Mouse (Mus musculus): ENCODE results near the gene Synpo2l. TPM values are rescaled to one million over a fixed set of nuclear protein-coding genes. Genes with fewer than 3 reads are reported as not detected.
"Not testable (repeated sequence)": the region's sequence is repeated elsewhere in the genome, so short reads cannot be mapped to it uniquely, and the experiment has no call there.

Synpo2l gene
- polyA plus RNA-seq (2016; fragmentation: Nextera tagmentation; extraction: Ambion mirVana) = 181 and 191 TPM in 2 replicates

- H3K9me3 ChIP-seq (replicated peaks) = no peaks in the 10 kb centered on the region; the same call in 1 of the 2 replicates
- peak within 1 kb of the TSS; percentile 40 for H3K4me3 ChIP-seq
- ATAC-seq (ENCODE audit: insufficient number of reproducible peaks, low FRiP score) = peak; percentile 53
- H3K27ac ChIP-seq (ENCODE audit: poor library complexity, severe bottlenecking) = peak within 1 kb of the TSS; percentile 94
- H3K4me1 ChIP-seq (replicated peaks) = peaks cover 30% of the 10 kb centered on the region
- H3K9ac ChIP-seq = peak within 1 kb of the TSS; percentile 74
- peak within 1 kb of the TSS; percentile 63 for H3K4me2 ChIP-seq
- H3K27me3 ChIP-seq (replicated peaks) = no peaks in the 10 kb centered on the region
- WGBS = 55% methylated on average over 8 of the region's 8 CpGs
- H3K36me3 ChIP-seq = 0 out of 2 replicates have a peak, but pooled peaks cover 5% of the 10 kb centered on the region
Observed at GRCm38 (mm10) chr14:20668154-20668810, at the start of gene Synpo2l. Synpo2l (minus strand) TSS chr14:20668354.

GRCm38 (mm10) chr14:20713832-20714231 lies 45.7 kb upstream of the Synpo2l start:
- Histone ChIP-seq H3K9ac (peak overlapping the region; percentile 61), H3K4me3 (no peak overlapping the region), H3K27me3 (replicated peaks) (no peaks in the 10 kb centered on the region), H3K4me2 (peak overlapping the region; percentile 41), H3K9me3 (replicated peaks) (no peaks in the 10 kb centered on the region), H3K4me1 (replicated peaks) (peaks cover 40% of the 10 kb centered on the region), H3K27ac (ENCODE audit: poor library complexity, severe bottlenecking) (peak overlapping the region; percentile 89), H3K36me3 (peaks cover 90% of the 10 kb centered on the region)
- 31% methylated on average over 11 of the region's 11 CpGs for WGBS
- peak; percentile 65 for ATAC-seq (ENCODE audit: insufficient number of reproducible peaks, low FRiP score)

GRCm38 (mm10) chr14:20708239-20708638 lies 40.1 kb upstream of the Synpo2l start:
- no peak for ATAC-seq (ENCODE audit: insufficient number of reproducible peaks, low FRiP score)
- Histone ChIP-seq H3K4me2 (peak overlapping the region; percentile 84), H3K4me3 (peak overlapping the region; percentile 97), H3K27me3 (replicated peaks) (no peaks in the 10 kb centered on the region), H3K9me3 (replicated peaks) (no peaks in the 10 kb centered on the region), H3K4me1 (replicated peaks) (peaks cover 35% of the 10 kb centered on the region), H3K36me3 (peaks cover 48% of the 10 kb centered on the region), H3K9ac (peak overlapping the region; percentile 99), H3K27ac (ENCODE audit: poor library complexity, severe bottlenecking) (0 out of 2 replicates have a peak overlapping the region, but pooled peaks have one; percentile 90)
- WGBS = 10% methylated on average over 10 of the region's 10 CpGs

- H3K9me3 ChIP-seq (replicated peaks) = no peaks in the 10 kb centered on the region
- WGBS = under 1% methylated on average over 75 of the region's 80 CpGs
- peak; percentile 93 for ATAC-seq (ENCODE audit: insufficient number of reproducible peaks, low FRiP score)
Observed at GRCm38 (mm10) chr14:20707201-20708190, 39.3 kb upstream of the Synpo2l start, which contains the start of gene Zswim8. Zswim8 (plus strand) TSS chr14:20707552.

GRCm38 (mm10) chr14:20703461-20703860 lies 35.3 kb upstream of the Synpo2l start:
- peak overlapping the region; percentile 95 for H3K9ac ChIP-seq
- peaks cover 22% of the 10 kb centered on the region for H3K36me3 ChIP-seq
- not testable (repeated sequence) for ATAC-seq (ENCODE audit: insufficient number of reproducible peaks, low FRiP score); H3K27me3 ChIP-seq (replicated peaks); H3K9me3 ChIP-seq (replicated peaks)
- WGBS = 6% methylated on average over 8 of the region's 8 CpGs
- peak overlapping the region; percentile 80 for H3K4me2 ChIP-seq
- H3K27ac ChIP-seq (ENCODE audit: poor library complexity, severe bottlenecking) = peak overlapping the region; percentile 96
- H3K4me3 ChIP-seq = peak overlapping the region; percentile 98
- H3K4me1 ChIP-seq (replicated peaks) = peaks cover 32% of the 10 kb centered on the region

More at GRCm38 (mm10) chr14:20707201-20708190, 39.3 kb upstream of the Synpo2l start, which contains the start of gene Zswim8:
- Histone ChIP-seq H3K36me3 (peaks cover 41% of the 10 kb centered on the region), H3K27me3 (replicated peaks) (no peaks in the 10 kb centered on the region), H3K9ac (peak within 1 kb of the TSS; percentile 99), H3K4me3 (peak within 1 kb of the TSS; percentile 97), H3K4me2 (peak within 1 kb of the TSS; percentile 84), H3K27ac (ENCODE audit: poor library complexity, severe bottlenecking) (peak within 1 kb of the TSS; percentile 90), H3K4me1 (replicated peaks) (peaks cover 29% of the 10 kb centered on the region)

- H3K4me3 ChIP-seq = peak within 1 kb of the TSS; percentile 98
- H3K36me3 ChIP-seq = peaks cover 28% of the 10 kb centered on the region
- under 1% methylated on average over 61 of the region's 61 CpGs for whole genome bisulfite sequencing
- peak within 1 kb of the TSS; percentile 80 for H3K4me2 ChIP-seq
- H3K4me1 ChIP-seq (replicated peaks) = peaks cover 35% of the 10 kb centered on the region
- H3K27me3 ChIP-seq (replicated peaks) = no peaks in the 10 kb centered on the region
- H3K9me3 ChIP-seq (replicated peaks) = no peaks in the 10 kb centered on the region
- peak within 1 kb of the TSS; percentile 96 for H3K27ac ChIP-seq (ENCODE audit: poor library complexity, severe bottlenecking)
- peak within 1 kb of the TSS; percentile 95 for H3K9ac ChIP-seq
- ATAC-seq (ENCODE audit: insufficient number of reproducible peaks, low FRiP score) = peak; percentile 83
Observed at GRCm38 (mm10) chr14:20702741-20703381, 34.7 kb upstream of the Synpo2l start, which contains the start of gene Chchd1. Chchd1 (plus strand) TSS chr14:20703006.

GRCm38 (mm10) chr14:20702096-20702740 lies 34.1 kb upstream of the Synpo2l start:
- Histone ChIP-seq H3K27ac (ENCODE audit: poor library complexity, severe bottlenecking) (peak overlapping the region; percentile 96), H3K9ac (peak overlapping the region; percentile 95), H3K9me3 (replicated peaks) (no peaks in the 10 kb centered on the region), H3K27me3 (replicated peaks) (no peaks in the 10 kb centered on the region), H3K36me3 (peaks cover 31% of the 10 kb centered on the region), H3K4me1 (replicated peaks) (peaks cover 42% of the 10 kb centered on the region), H3K4me3 (peak overlapping the region; percentile 98), H3K4me2 (peak overlapping the region; percentile 80)
- 0 out of 2 replicates have a peak, but pooled peaks have one; percentile 9 for ATAC-seq (ENCODE audit: insufficient number of reproducible peaks, low FRiP score)
- WGBS = 8% methylated on average over 15 of the region's 15 CpGs

- Histone ChIP-seq H3K9ac (peak overlapping the region; percentile 66; the same call in 1 of the 2 replicates), H3K9me3 (replicated peaks) (no peaks in the 10 kb centered on the region), H3K36me3 (peaks cover 31% of the 10 kb centered on the region), H3K27ac (ENCODE audit: poor library complexity, severe bottlenecking) (peak overlapping the region; percentile 44), H3K4me1 (replicated peaks) (peaks cover 48% of the 10 kb centered on the region), H3K4me3 (peak overlapping the region; percentile 98), H3K4me2 (peak overlapping the region; percentile 66), H3K27me3 (replicated peaks) (no peaks in the 10 kb centered on the region)
- WGBS = 79% methylated on average over 8 of the region's 8 CpGs
- ATAC-seq (ENCODE audit: insufficient number of reproducible peaks, low FRiP score) = no peak
Observed at GRCm38 (mm10) chr14:20701554-20701953, 33.4 kb upstream of the Synpo2l start.

- H3K27ac ChIP-seq (ENCODE audit: poor library complexity, severe bottlenecking) = no peak overlapping the region
- H3K9ac ChIP-seq = no peak overlapping the region
- H3K27me3 ChIP-seq (replicated peaks) = no peaks in the 10 kb centered on the region
- H3K9me3 ChIP-seq (replicated peaks) = no peaks in the 10 kb centered on the region
- H3K36me3 ChIP-seq = peaks cover 32% of the 10 kb centered on the region
- H3K4me3 ChIP-seq = no peak overlapping the region
- no peak overlapping the region for H3K4me2 ChIP-seq
- H3K4me1 ChIP-seq (replicated peaks) = peaks cover 58% of the 10 kb centered on the region
- 79% methylated on average over 3 of the region's 3 CpGs for WGBS
- ATAC-seq (ENCODE audit: insufficient number of reproducible peaks, low FRiP score) = no peak
Observed at GRCm38 (mm10) chr14:20700362-20700761, 32.2 kb upstream of the Synpo2l start.

- 65% methylated on average over 2 of the region's 2 CpGs for WGBS
- Histone ChIP-seq H3K4me1 (replicated peaks) (peaks cover 66% of the 10 kb centered on the region), H3K27me3 (replicated peaks) (no peaks in the 10 kb centered on the region), H3K4me3 (no peak overlapping the region), H3K9me3 (replicated peaks) (no peaks in the 10 kb centered on the region), H3K27ac (ENCODE audit: poor library complexity, severe bottlenecking) (no peak overlapping the region), H3K4me2 (no peak overlapping the region), H3K9ac (0 out of 2 replicates have a peak overlapping the region, but pooled peaks have one; percentile 36), H3K36me3 (peaks cover 31% of the 10 kb centered on the region)
- ATAC-seq (ENCODE audit: insufficient number of reproducible peaks, low FRiP score) = no peak
Observed at GRCm38 (mm10) chr14:20698515-20698914, 30.4 kb upstream of the Synpo2l start.

Measured in heart, embryonic 12.5 days (tissue).